Mouse (Mus musculus) brain, adult 2 months (tissue): ENCODE results near the gene Tfap2e.
A peak's percentile ranks its signal among the peaks of the same experiment; 100 is the strongest.

Experiments
- DNase-seq: peaks from one replicate; pipeline ENCODE4 v3.0.0; 2011; ENCODE audit warnings: low read depth, low spot score

The Tfap2e gene

GRCm38 (mm10) chr4:126736001-126736414 is at the start of gene Tfap2e:
Tfap2e (minus strand) TSS chr4:126736240.
- no peak for DNase-seq

GRCm38 (mm10) chr4:126782996-126783395 is 47.0 kb upstream of the Tfap2e start:
- peak; percentile 86 for DNase-seq

- DNase-seq: peak; percentile 46
Measured at GRCm38 (mm10) chr4:126782512-126782911, 46.5 kb upstream of the Tfap2e start.

GRCm38 (mm10) chr4:126781871-126782270 is 45.8 kb upstream of the Tfap2e start:
- DNase-seq: no peak

GRCm38 (mm10) chr4:126779826-126780775 is 44.1 kb upstream of the Tfap2e start:
- DNase-seq: peak; percentile 57

GRCm38 (mm10) chr4:126779148-126779581 is 43.1 kb upstream of the Tfap2e start:
- DNase-seq: peak; percentile 74

- no peak for DNase-seq
Measured at GRCm38 (mm10) chr4:126775182-126775581, 39.1 kb upstream of the Tfap2e start.

- no peak for DNase-seq
Measured at GRCm38 (mm10) chr4:126773871-126774270, 37.8 kb upstream of the Tfap2e start.

- no peak for DNase-seq
Measured at GRCm38 (mm10) chr4:126770831-126771230, 34.8 kb upstream of the Tfap2e start.

- DNase-seq: no peak
Measured at GRCm38 (mm10) chr4:126769800-126770563, 33.9 kb upstream of the Tfap2e start.

GRCm38 (mm10) chr4:126763483-126763882 is 27.4 kb upstream of the Tfap2e start:
- no peak for DNase-seq

GRCm38 (mm10) chr4:126762586-126763359 is 26.7 kb upstream of the Tfap2e start:
- DNase-seq: no peak

GRCm38 (mm10) chr4:126759435-126759834 is 23.4 kb upstream of the Tfap2e start:
- no peak for DNase-seq

GRCm38 (mm10) chr4:126758299-126758698 is 22.3 kb upstream of the Tfap2e start:
- DNase-seq: no peak

GRCm38 (mm10) chr4:126756766-126757165 is 20.7 kb upstream of the Tfap2e start:
- peak; percentile 95 for DNase-seq

- DNase-seq: no peak
Measured at GRCm38 (mm10) chr4:126754736-126755374, 18.8 kb upstream of the Tfap2e start.

- DNase-seq: no peak
Measured at GRCm38 (mm10) chr4:126754231-126754611, 18.2 kb upstream of the Tfap2e start.

GRCm38 (mm10) chr4:126753268-126754230 is 17.5 kb upstream of the Tfap2e start, which contains the start of the genes Ncdn and AU040320:
Ncdn (minus strand) TSS chr4:126753438.
AU040320 (plus strand) TSS chr4:126753544.
- DNase-seq: peak; percentile 99

GRCm38 (mm10) chr4:126752608-126753141 is 16.6 kb upstream of the Tfap2e start:
- peak; percentile 70 for DNase-seq
